Mouse (Mus musculus): ENCODE measurements around the gene Ddx11. TPM values are rescaled to one million over a fixed set of nuclear protein-coding genes. Genes with fewer than 3 reads are reported as not detected.

Gene Ddx11
- polyA plus RNA-seq, 1 experiment: 4.7 TPM

DNA sequence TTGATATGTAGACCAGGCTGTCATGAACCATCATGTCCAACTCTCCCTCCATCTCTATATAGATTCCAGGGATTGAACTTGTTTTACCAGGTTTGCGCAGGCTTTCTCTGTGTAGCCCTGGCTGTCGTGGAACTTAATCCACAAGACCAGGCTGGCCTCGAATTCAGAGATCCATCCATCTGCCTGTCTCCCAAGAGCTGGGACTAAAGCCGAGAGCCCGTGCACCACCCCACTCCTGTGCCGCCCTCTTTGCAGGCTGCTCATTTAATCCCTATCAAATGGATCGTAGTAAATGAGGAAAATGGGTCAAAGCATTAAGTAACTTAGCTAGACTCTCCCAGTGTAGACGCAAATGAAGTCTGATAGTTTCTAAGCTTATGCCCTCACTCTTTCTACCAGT lies 15.9 kb upstream of the Ddx11 start:
- no peaks in the 10 kb centered on the region for H3K36me3 ChIP-seq (ENCODE audit: control insufficient read depth, insufficient read depth)
- H3K4me2 ChIP-seq (ENCODE audit: low read depth): peak overlapping the region; percentile 47
- no peak overlapping the region for H3ac ChIP-seq (ENCODE audit: control insufficient read depth, insufficient read length)
- TF ChIP-seq MYOD1 (IDR thresholded peaks at IDR 0.05; ENCODE audit: control insufficient read depth in 1 of 3, insufficient read length in 2 of 3, low read depth in 2 of 3) (no peak), CEBPB (IDR thresholded peaks at IDR 0.05; ENCODE audit: insufficient read depth, poor library complexity, severe bottlenecking) (no peak), SRF (IDR thresholded peaks at IDR 0.05; ENCODE audit: control insufficient read depth, insufficient read length, low read depth) (no peak), TCF12 (IDR thresholded peaks at IDR 0.05; ENCODE audit: insufficient read depth, poor library complexity, severe bottlenecking) (no peak), TCF3 (IDR thresholded peaks at IDR 0.05; ENCODE audit: insufficient read length, low read depth) (no peak), POLR2AphosphoS2 (IDR thresholded peaks at IDR 0.05; ENCODE audit: insufficient read length, low read depth) (no peak), MAX (IDR thresholded peaks at IDR 0.05; ENCODE audit: low read depth) (no peak), MYOG (IDR thresholded peaks at IDR 0.05; ENCODE audit: control insufficient read depth in 1 of 3, insufficient read depth in 1 of 3, insufficient read length in 2 of 3, low read depth in 2 of 3) (no peak), POLR2A (IDR thresholded peaks at IDR 0.05; ENCODE audit: insufficient read length, low read depth) (no peak), USF1 (IDR thresholded peaks at IDR 0.05; ENCODE audit: low read depth) (no peak), REST (IDR thresholded peaks at IDR 0.05; ENCODE audit: insufficient read depth, insufficient read length) (no peak), E2F4 (IDR thresholded peaks at IDR 0.05; ENCODE audit: insufficient read depth) (no peak)
- H3K4me3 ChIP-seq: no peak overlapping the region
- peaks cover 4% of the 10 kb centered on the region for H3K79me2 ChIP-seq (ENCODE audit: control insufficient read depth, insufficient read depth)
- no peaks in the 10 kb centered on the region for H3K27me3 ChIP-seq (ENCODE audit: control insufficient read depth, insufficient read depth, insufficient read length)

DNA sequence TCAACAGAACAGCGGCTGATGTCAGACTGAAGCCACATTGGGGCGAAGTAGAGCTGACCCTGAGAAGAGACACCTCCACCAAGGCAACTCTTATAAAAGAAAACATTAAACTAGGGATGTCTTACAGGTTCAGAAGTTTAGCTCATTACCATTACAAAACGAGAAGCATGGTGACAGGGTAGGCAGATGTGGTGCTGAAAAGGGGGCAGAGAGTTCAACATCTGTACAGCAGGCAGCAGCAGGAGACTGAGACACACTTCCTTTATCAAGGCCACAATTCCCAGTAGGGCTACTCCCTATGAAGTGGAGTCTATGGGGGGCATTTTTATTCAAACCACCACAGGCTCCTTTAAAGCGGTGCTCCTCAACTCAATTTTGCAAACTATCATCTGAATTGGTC lies 15.1 kb upstream of the Ddx11 start:
- Histone ChIP-seq H3K27me3 (ENCODE audit: control insufficient read depth, insufficient read depth, insufficient read length) (no peaks in the 10 kb centered on the region), H3K4me2 (ENCODE audit: low read depth) (no peak overlapping the region), H3ac (ENCODE audit: control insufficient read depth, insufficient read length) (no peak overlapping the region), H3K79me2 (ENCODE audit: control insufficient read depth, insufficient read depth) (peaks cover 4% of the 10 kb centered on the region), H3K36me3 (ENCODE audit: control insufficient read depth, insufficient read depth) (no peaks in the 10 kb centered on the region), H3K4me3 (no peak overlapping the region)
- no peak for TF ChIP-seq TCF3 (IDR thresholded peaks at IDR 0.05; ENCODE audit: insufficient read length, low read depth)
- no peak for TF ChIP-seq MYOD1 (IDR thresholded peaks at IDR 0.05; ENCODE audit: control insufficient read depth in 1 of 3, insufficient read length in 2 of 3, low read depth in 2 of 3)
- TF ChIP-seq POLR2A (IDR thresholded peaks at IDR 0.05; ENCODE audit: insufficient read length, low read depth): no peak
- TF ChIP-seq POLR2AphosphoS2 (IDR thresholded peaks at IDR 0.05; ENCODE audit: insufficient read length, low read depth): no peak
- no peak for TF ChIP-seq TCF12 (IDR thresholded peaks at IDR 0.05; ENCODE audit: insufficient read depth, poor library complexity, severe bottlenecking)
- no peak for TF ChIP-seq SRF (IDR thresholded peaks at IDR 0.05; ENCODE audit: control insufficient read depth, insufficient read length, low read depth)
- no peak for TF ChIP-seq REST (IDR thresholded peaks at IDR 0.05; ENCODE audit: insufficient read depth, insufficient read length)
- no peak for TF ChIP-seq MAX (IDR thresholded peaks at IDR 0.05; ENCODE audit: low read depth)
- TF ChIP-seq CEBPB (IDR thresholded peaks at IDR 0.05; ENCODE audit: insufficient read depth, poor library complexity, severe bottlenecking): no peak
- no peak for TF ChIP-seq MYOG (IDR thresholded peaks at IDR 0.05; ENCODE audit: control insufficient read depth in 1 of 3, insufficient read depth in 1 of 3, insufficient read length in 2 of 3, low read depth in 2 of 3)
- TF ChIP-seq E2F4 (IDR thresholded peaks at IDR 0.05; ENCODE audit: insufficient read depth): no peak
- no peak for TF ChIP-seq USF1 (IDR thresholded peaks at IDR 0.05; ENCODE audit: low read depth)

DNA sequence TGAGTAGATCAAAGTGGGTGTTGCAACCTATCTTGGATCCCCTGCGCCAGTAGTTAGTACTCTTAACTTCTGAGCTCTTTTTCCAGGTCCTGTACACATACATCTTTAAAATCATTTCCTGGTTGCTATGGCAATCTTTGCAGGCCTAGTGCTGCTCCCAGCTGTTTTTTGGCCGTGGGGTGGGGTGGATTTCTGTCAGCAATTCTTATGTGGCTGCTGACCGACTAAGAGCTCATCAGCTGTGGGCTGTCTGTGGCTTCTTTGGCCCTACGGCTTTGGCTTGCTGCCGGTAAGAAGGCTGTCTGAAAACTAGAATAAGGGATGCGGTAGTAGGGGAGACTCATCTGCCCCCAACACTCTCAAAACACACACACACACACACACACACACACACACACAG lies 12.6 kb upstream of the Ddx11 start:
- H3ac ChIP-seq (ENCODE audit: control insufficient read depth, insufficient read length): no peak overlapping the region

DNA sequence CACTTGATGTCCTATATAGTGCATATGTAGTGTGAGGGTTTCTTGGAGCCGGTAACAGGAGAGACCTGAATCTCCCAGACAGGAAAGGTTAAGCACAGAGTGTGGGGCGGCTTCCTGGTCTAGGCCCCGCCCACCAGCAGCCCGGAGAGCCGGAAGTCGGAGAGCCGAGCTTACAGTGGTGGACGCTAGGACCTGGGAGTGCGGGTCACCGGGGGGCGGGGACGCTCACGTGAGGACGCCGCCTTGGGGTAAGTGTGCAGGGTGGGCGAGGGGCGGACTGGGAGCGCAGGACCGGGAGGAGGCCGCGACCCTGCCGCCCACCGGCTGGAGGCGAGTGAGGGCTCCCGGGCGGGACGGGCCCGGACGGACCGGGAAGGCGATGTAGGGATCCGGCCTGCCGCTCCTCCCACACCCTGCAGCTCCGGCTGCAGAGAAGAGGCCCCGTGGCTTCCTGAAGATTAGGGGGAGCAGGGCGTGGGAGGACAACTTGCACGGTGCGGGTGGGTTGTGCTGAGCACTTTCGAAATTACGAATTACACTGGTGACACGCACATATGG lies 11.8 kb upstream of the Ddx11 start, which contains the start of gene Washc1:
Gene Washc1, plus strand, starts transcription at position 144 of the 558 bp plus-strand sequence.
- TF ChIP-seq POLR2AphosphoS2 (IDR thresholded peaks at IDR 0.05; ENCODE audit: insufficient read length, low read depth) (peak; percentile 61), USF1 (IDR thresholded peaks at IDR 0.05; ENCODE audit: low read depth) (peak; percentile 78), POLR2A (IDR thresholded peaks at IDR 0.05; ENCODE audit: insufficient read length, low read depth) (peak; percentile 83), E2F4 (IDR thresholded peaks at IDR 0.05; ENCODE audit: insufficient read depth) (no peak), REST (IDR thresholded peaks at IDR 0.05; ENCODE audit: insufficient read depth, insufficient read length) (no peak), MYOG (IDR thresholded peaks at IDR 0.05; ENCODE audit: control insufficient read depth in 1 of 3, insufficient read depth in 1 of 3, insufficient read length in 2 of 3, low read depth in 2 of 3) (peak in 2 of 3 experiments; percentile 28 to 33)
- H3ac ChIP-seq (ENCODE audit: control insufficient read depth, insufficient read length): peak within 1 kb of the TSS; percentile 81
- H3K79me2 ChIP-seq (ENCODE audit: control insufficient read depth, insufficient read depth): peaks cover 4% of the 10 kb centered on the region
- H3K4me2 ChIP-seq (ENCODE audit: low read depth): peak within 1 kb of the TSS; percentile 85
- no peaks in the 10 kb centered on the region for H3K27me3 ChIP-seq (ENCODE audit: control insufficient read depth, insufficient read depth, insufficient read length)
- H3K4me3 ChIP-seq: peak within 1 kb of the TSS; percentile 35
- no peaks in the 10 kb centered on the region for H3K36me3 ChIP-seq (ENCODE audit: control insufficient read depth, insufficient read depth)

More for the DNA sequence above, 12.6 kb upstream of the Ddx11 start:
- Histone ChIP-seq H3K36me3 (ENCODE audit: control insufficient read depth, insufficient read depth) (no peaks in the 10 kb centered on the region), H3K79me2 (ENCODE audit: control insufficient read depth, insufficient read depth) (peaks cover 4% of the 10 kb centered on the region), H3K27me3 (ENCODE audit: control insufficient read depth, insufficient read depth, insufficient read length) (no peaks in the 10 kb centered on the region), H3K4me2 (ENCODE audit: low read depth) (peak overlapping the region; percentile 85), H3K4me3 (peak overlapping the region; percentile 35)
- TF ChIP-seq TCF12 (IDR thresholded peaks at IDR 0.05; ENCODE audit: insufficient read depth, poor library complexity, severe bottlenecking) (no peak), MYOG (IDR thresholded peaks at IDR 0.05; ENCODE audit: control insufficient read depth in 1 of 3, insufficient read depth in 1 of 3, insufficient read length in 2 of 3, low read depth in 2 of 3) (peak in 2 of 3 experiments; percentile 4 to 68), TCF3 (IDR thresholded peaks at IDR 0.05; ENCODE audit: insufficient read length, low read depth) (no peak), POLR2AphosphoS2 (IDR thresholded peaks at IDR 0.05; ENCODE audit: insufficient read length, low read depth) (no peak), MAX (IDR thresholded peaks at IDR 0.05; ENCODE audit: low read depth) (no peak), MYOD1 (IDR thresholded peaks at IDR 0.05; ENCODE audit: control insufficient read depth in 1 of 3, insufficient read length in 2 of 3, low read depth in 2 of 3) (peak in 2 of 3 experiments; percentile 40 to 44), SRF (IDR thresholded peaks at IDR 0.05; ENCODE audit: control insufficient read depth, insufficient read length, low read depth) (no peak), REST (IDR thresholded peaks at IDR 0.05; ENCODE audit: insufficient read depth, insufficient read length) (no peak), POLR2A (IDR thresholded peaks at IDR 0.05; ENCODE audit: insufficient read length, low read depth) (no peak)
